Mouse (Mus musculus) stomach, postnatal 0 days (tissue): ENCODE results near the gene Rfk.

Source experiments
- CTCF ChIP-seq: IDR thresholded peaks from 2 replicates; pipeline ENCODE4 v1.5.1; 2016; ENCODE audit warnings: antibody characterized with exemption, low read depth, mild to moderate bottlenecking, moderate library complexity
- EP300 ChIP-seq: optimal IDR thresholded peaks from 2 replicates; pipeline ENCODE3; 2016; ENCODE audit warnings: antibody characterized with exemption

DNA sequence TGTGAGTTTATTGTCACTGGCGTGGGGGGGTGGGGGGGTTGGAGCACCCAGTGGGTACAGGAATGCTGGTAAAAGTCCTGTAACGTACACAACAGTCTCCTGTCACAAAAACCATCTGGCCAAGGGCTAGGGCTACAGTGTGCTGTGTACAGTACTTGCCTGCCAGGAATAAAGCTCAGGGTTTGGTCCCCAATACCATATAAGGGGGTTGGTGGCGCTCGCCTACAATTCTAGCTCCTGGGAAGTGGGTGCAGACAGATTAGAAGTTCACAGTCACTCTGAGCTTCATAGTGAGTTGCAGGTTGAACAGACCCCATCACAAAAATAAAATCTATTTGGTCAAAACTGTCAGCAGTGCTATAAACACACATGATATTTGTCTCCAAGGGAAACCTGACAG, 39.5 kb upstream of the Rfk start:
- TF ChIP-seq CTCF (no peak), EP300 (no peak)
